Mouse (Mus musculus) forebrain, postnatal 0 days (tissue): ENCODE data around the gene Kctd19. TPM values are rescaled to one million over a fixed set of nuclear protein-coding genes. Genes with fewer than 3 reads are reported as not detected.

ENCODE experiments used
- ATAC-seq: fragments of 200-750 bp; cut with Nextera tagmentation; 2 replicates; pipeline ENCODE4 v1.8.0; 2017; ENCODE audit warnings: mild to moderate bottlenecking, moderate library complexity
- DNase-seq: peaks from one replicate; pipeline ENCODE4 v3.0.0-alpha.2; 2015
- H3K27ac ChIP-seq: fragments of 300-500 bp; sonication (generic); 2 replicates; pipeline ENCODE4 v1.5.1; 2014; ENCODE audit warnings: low read depth, mild to moderate bottlenecking, antibody characterized with exemption, low read length, moderate library complexity, mixed read lengths
- H3K27me3 ChIP-seq: fragments of 300-500 bp; sonication (generic); 2 replicates; pipeline ENCODE4 v1.6.1; 2014; ENCODE audit warnings: mild to moderate bottlenecking, low read length, mixed read lengths; ENCODE audit not compliant: insufficient read depth
- H3K36me3 ChIP-seq: fragments of 300-500 bp; sonication (generic); 2 replicates; pipeline ENCODE4 v1.6.1; 2014; ENCODE audit warnings: mild to moderate bottlenecking, moderate library complexity; ENCODE audit not compliant: insufficient read depth
- H3K4me1 ChIP-seq: fragments of 300-500 bp; sonication (generic); 2 replicates; pipeline ENCODE4 v1.6.1; 2014; ENCODE audit warnings: antibody characterized with exemption; ENCODE audit not compliant: insufficient read depth
- H3K4me2 ChIP-seq: fragments of 300-500 bp; sonication (generic); 2 replicates; pipeline ENCODE4 v1.6.1; 2014; ENCODE audit warnings: low read depth, mild to moderate bottlenecking, moderate library complexity
- H3K4me3 ChIP-seq: fragments of 300-500 bp; sonication (generic); 2 replicates; pipeline ENCODE4 v1.5.1; 2014; ENCODE audit warnings: low read depth, low read length, mixed read lengths
- H3K9ac ChIP-seq: fragments of 300-500 bp; sonication (generic); 2 replicates; pipeline ENCODE4 v1.6.1; 2014; ENCODE audit warnings: mild to moderate bottlenecking
- H3K9me3 ChIP-seq: fragments of 300-500 bp; sonication (generic); 2 replicates; pipeline ENCODE4 v1.6.1; 2016; ENCODE audit warnings: low read length
- CTCF ChIP-seq: sonication (generic); IDR thresholded peaks from 2 replicates; pipeline ENCODE4 v1.5.1; 2016; ENCODE audit warnings: antibody characterized with exemption, control low read depth, low read depth
- WGBS: fragments of 180-500 bp; shearing (Covaris S2); extraction: QIAGEN DNeasy Blood & Tissue Kit; methylation state at CpG from one replicate; pipeline ENCODE4 v1.1.7; 2014; 5-methylcytosine and 5-hydroxymethylcytosine counted together
- polyA plus RNA-seq: library from polyadenylated mRNA; unstranded; fragments of >200 nt; fragmentation: Nextera tagmentation; extraction: Ambion mirVana; gene quantifications from 2 replicates; pipeline ENCODE4 v1.2.1, GENCODE M21; 2015
- total RNA-seq: library from RNA; depleted of rRNA; stranded (reverse); fragments of >200 nt; gene quantifications from 2 replicates; pipeline ENCODE4 v1.2.3, GENCODE M21; 2014

Kctd19 gene
- total and polyA plus RNA-seq, 2 experiments from 2014 or later, result 0.10 to 0.19 TPM

DNA sequence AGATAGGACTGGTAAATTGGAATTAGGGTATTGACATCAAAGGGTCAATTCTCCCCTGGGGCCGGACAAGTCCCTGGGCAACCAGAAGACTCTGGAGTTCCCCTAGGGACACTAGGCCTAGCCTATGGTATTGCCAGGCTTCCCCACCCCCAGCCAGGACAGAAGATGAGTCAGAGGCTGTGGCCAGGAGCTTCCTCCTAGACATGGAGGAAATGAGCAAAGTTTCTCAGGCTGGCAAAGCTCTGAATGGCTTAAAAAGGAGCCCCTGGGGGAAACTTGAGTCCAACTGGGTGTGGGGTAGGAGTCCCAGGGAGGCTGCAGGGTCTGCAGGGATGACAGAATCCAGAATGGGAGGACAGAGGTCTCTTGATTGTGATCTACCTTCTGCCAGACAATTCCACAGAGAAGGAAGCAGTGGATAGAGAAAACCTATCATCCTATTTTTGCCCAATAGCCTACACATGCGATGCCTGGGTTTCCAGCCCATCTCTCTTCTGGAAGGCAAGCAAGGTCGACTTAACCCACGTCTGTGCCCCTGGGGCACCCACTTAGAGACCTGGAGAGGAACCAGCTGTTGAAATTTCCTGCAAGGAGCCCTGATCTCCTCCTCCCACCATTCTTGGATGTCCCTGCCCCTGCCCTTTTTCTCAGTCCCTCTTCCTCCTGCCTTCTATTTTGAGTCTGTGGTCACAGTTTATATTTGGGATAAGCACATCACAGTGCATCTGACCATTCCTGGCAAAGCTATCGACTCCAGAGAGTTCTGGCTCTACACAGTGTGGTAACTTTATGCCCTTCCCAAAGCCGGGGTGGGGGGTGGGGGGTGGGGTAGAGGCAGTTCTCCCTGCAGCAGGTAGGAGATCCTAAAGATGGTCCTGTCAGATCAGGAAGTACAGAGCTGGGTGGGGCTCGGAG lies 68.0 kb downstream of the Kctd19 start:
- Histone ChIP-seq H3K4me1 (peaks cover 7% of the 10 kb centered on the region; the same call in 1 of the 2 replicates), H3K27me3 (no peaks in the 10 kb centered on the region; the same call in 1 of the 2 replicates), H3K4me3 (no peak overlapping the region), H3K27ac (no peak overlapping the region), H3K9me3 (no peaks in the 10 kb centered on the region), H3K4me2 (no peak overlapping the region), H3K36me3 (no peaks in the 10 kb centered on the region), H3K9ac (no peak overlapping the region)
- DNase-seq (no peak), ATAC-seq (no peak)
- no peak for TF ChIP-seq CTCF
- WGBS, result 75% methylated on average over 7 of the region's 7 CpGs

DNA sequence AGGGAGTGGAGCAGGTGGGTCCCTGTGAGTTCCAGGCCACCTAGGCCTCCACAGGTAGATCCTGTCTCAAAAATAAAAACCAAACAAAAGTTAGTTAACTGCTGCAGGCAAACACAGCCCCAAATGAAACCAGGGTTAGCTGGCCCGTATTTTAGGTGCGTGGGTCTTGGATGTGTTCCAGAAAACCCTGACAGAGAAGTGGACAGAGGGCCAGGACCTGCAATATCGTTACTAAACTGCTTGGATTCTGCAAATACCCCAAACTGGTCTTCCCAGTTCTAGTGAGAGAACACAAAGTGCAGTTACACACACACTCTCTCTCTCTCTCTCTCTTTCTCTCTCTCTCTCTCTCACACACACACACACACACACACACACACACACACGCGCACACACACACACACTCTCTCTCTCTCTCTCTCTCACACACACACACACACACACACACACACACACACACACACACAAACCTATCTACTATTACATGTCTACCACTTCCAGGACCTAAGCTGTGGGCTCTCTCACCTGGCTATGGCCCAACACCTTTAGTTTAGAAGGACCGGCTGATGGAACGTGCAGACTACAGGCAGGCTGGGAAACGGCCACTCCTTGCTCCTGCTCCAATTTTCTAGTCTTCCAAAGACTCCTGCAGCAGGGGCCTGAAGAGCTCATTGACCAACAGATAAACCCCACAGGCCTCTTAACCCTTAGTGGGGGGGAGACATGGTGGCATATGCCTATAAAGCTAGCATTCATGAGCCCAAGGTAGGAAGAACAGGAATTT lies 69.3 kb downstream of the Kctd19 start:
- TF ChIP-seq CTCF, result no peak
- ATAC-seq, result no peak
- Histone ChIP-seq H3K9me3 (no peaks in the 10 kb centered on the region), H3K36me3 (no peaks in the 10 kb centered on the region), H3K9ac (no peak overlapping the region), H3K27me3 (no peaks in the 10 kb centered on the region; the same call in 1 of the 2 replicates), H3K27ac (no peak overlapping the region), H3K4me3 (no peak overlapping the region), H3K4me2 (no peak overlapping the region), H3K4me1 (peaks cover 4% of the 10 kb centered on the region; the same call in 1 of the 2 replicates)
- 61% methylated on average over 6 of the region's 8 CpGs for WGBS
- DNase-seq, result no peak

DNA sequence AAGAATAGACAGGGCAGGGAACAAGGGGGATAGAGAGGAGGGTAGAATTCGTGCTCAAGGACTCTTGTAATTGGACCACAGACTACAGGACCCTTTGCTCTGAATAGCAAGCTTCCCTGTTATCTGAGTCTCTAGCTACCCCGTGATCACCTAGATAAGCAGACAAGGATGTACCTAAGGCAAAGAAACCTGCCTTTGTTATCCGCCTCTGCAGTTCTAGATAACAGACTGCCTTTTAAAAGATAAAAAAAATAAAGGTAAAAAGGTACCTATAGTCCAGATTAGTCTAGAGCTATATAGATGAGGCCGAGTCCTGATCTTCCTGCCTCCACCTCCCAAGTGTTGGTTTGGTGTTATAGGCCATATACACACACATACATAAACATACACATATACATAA lies 70.5 kb downstream of the Kctd19 start:
- no peak for TF ChIP-seq CTCF
- H3K36me3 ChIP-seq, result no peaks in the 10 kb centered on the region

DNA sequence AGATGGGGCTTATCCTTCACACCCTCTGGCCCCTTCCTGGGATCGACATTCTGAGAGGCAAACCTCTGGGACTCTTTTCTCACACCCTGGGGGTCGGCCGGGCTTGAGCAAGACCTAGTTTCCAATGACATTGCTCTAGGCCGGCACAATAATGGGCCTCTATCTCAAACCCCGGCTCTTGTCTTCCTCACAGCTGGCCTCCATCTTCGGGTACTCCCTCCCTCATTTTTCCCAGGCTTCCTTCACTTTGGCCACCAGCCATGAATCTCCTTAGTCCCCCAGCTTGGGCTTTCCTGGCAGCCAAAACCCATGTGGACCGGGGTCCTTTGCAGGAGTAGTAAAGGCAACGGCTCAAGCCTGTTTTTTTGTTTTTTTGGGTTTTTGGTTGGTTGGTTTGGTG lies 71.9 kb downstream of the Kctd19 start:
- Histone ChIP-seq H3K9ac (no peak overlapping the region), H3K36me3 (no peaks in the 10 kb centered on the region), H3K4me3 (no peak overlapping the region), H3K27me3 (no peaks in the 10 kb centered on the region), H3K27ac (no peak overlapping the region), H3K9me3 (no peaks in the 10 kb centered on the region), H3K4me1 (no peaks in the 10 kb centered on the region), H3K4me2 (no peak overlapping the region)
- ATAC-seq, result no peak; the same call in 1 of the 2 replicates
- peak; percentile 41 for DNase-seq
- TF ChIP-seq CTCF, result no peak
- 31% methylated on average over 8 of the region's 8 CpGs for WGBS

More for the DNA sequence above, 70.5 kb downstream of the Kctd19 start:
- no peak for ATAC-seq
- DNase-seq, result no peak
- Histone ChIP-seq H3K27me3 (no peaks in the 10 kb centered on the region; the same call in 1 of the 2 replicates), H3K9ac (no peak overlapping the region), H3K27ac (no peak overlapping the region), H3K4me3 (no peak overlapping the region), H3K9me3 (no peaks in the 10 kb centered on the region), H3K4me2 (no peak overlapping the region), H3K4me1 (peaks cover 4% of the 10 kb centered on the region; the same call in 1 of the 2 replicates)
- 79% methylated on average over 4 of the region's 4 CpGs for WGBS

DNA sequence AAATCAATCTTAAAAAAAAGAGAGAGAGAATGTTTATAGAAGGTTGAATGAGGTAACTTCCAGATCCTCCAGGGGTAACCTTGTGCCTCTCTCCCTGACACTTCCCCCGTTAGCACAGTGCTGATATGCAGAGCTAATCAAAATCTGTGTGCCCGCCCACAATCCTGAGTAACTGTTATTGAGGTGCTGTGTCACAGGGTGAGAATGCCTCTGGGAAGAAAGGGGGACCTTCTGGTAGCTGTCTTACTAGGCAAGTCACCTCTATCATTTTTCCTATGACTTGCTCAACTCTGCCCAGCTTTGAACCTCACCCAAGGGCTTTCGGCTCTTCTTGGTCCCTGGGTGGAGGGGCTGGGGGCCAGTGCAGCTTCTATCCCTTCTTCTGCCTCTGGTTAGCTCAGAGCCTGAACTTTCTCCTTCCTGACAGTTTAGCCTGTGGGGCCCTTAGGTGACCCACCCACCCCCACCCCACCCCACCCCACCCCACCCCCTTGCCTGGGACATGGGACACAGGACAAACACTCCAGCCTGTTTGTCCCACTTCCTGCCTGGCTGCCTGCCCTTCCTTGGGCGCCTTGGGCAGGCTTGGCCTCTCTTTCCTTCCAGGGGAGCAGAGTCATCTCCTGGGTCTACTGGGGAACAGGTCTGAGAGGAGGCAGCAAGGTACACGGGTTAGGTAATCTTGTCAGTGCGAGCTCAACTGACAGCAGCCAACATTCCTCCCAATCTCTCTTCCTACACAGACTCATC lies 73.2 kb downstream of the Kctd19 start:
- Histone ChIP-seq H3K9me3 (no peaks in the 10 kb centered on the region), H3K27me3 (no peaks in the 10 kb centered on the region), H3K4me1 (no peaks in the 10 kb centered on the region), H3K27ac (no peak overlapping the region), H3K9ac (no peak overlapping the region), H3K4me2 (no peak overlapping the region), H3K4me3 (no peak overlapping the region), H3K36me3 (peaks cover under 1% of the 10 kb centered on the region; the same call in 1 of the 2 replicates)
- TF ChIP-seq CTCF, result no peak
- DNase-seq (no peak), ATAC-seq (no peak)
- WGBS, result 84% methylated on average over 6 of the region's 6 CpGs

DNA sequence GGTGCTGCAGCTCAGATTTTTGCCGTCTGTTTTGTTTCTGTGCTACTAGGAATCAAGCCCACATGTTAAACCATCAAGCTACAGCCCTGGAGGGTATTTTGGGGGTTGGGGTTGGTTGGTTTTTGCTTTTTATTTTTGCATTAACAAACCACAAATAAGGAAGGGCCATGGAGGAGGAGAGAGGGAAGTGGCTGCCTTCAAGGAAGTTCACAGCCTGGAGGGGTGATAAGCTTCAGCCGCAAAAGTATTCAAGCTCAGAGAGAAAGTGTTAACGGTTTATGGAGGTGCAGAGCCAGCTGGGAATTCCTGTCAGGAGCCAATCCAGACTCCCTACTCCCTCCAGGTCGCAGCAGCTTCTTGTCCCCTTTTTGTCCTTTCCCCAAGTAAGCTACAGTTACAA lies 74.3 kb downstream of the Kctd19 start:
- Histone ChIP-seq H3K4me3 (no peak overlapping the region), H3K4me1 (no peaks in the 10 kb centered on the region), H3K4me2 (no peak overlapping the region), H3K27ac (no peak overlapping the region), H3K36me3 (peaks cover 8% of the 10 kb centered on the region), H3K9me3 (no peaks in the 10 kb centered on the region), H3K27me3 (no peaks in the 10 kb centered on the region), H3K9ac (no peak overlapping the region)
- no peak for TF ChIP-seq CTCF
- 68% methylated on average over 4 of the region's 4 CpGs for WGBS
- DNase-seq (no peak), ATAC-seq (no peak)
